Mouse (Mus musculus): ENCODE measurements around the gene Retreg2. TPM values are rescaled to one million over a fixed set of nuclear protein-coding genes. Genes with fewer than 3 reads are reported as not detected.

Gene Retreg2
- polyA plus RNA-seq, 1 experiment = 22.7 TPM

DNA sequence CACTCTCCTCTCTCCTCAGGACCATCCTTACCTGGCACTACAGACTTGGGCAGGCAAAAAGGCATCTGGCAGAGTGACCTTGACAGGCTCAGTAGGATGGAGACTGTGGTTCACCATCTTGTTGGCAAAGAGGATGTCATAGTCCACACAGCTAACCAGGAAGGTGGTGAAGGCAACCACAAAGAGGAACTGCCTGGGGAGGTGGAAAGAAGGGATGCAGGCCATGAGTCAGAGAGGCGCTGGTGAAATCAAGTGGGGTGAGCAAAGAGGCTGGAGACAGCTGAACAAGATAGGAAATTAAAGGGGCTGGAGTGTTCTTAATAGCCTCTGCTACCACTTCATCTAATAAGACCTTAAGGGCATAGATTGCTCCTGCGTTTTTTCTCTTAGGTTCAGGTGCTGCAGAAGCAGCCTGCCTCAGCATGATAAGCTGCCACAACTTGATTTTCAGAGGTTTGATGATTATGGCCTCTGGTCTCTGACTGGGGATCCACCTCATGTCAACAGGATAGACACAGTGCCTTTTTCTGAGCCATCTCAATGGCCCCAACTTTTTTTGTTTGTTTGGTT lies 45.4 kb downstream of the Retreg2 start:
- no peaks in the 10 kb centered on the region for H3K4me1 ChIP-seq (ENCODE audit: control insufficient read depth, insufficient read depth, low read length)
- TF ChIP-seq CTCF (IDR thresholded peaks at IDR 0.05; ENCODE audit: low read depth, low read length) = no peak
- TF ChIP-seq EP300 (IDR thresholded peaks at IDR 0.05; ENCODE audit: insufficient read depth, low read depth, low read length) = no peak
- TF ChIP-seq POLR2A (IDR thresholded peaks at IDR 0.05; ENCODE audit: insufficient read depth, low read length) = no peak
- no peaks in the 10 kb centered on the region for H3K36me3 ChIP-seq (ENCODE audit: control insufficient read depth, insufficient read depth, low read length, poor library complexity, severe bottlenecking)
- H3K4me3 ChIP-seq (ENCODE audit: low read depth, low read length) = no peak overlapping the region
- no peak overlapping the region for H3K27ac ChIP-seq (ENCODE audit: insufficient read depth, low read length)
- H3K27me3 ChIP-seq (ENCODE audit: control insufficient read depth, insufficient read depth, low read length, poor library complexity, severe bottlenecking) = no peaks in the 10 kb centered on the region
- no peaks in the 10 kb centered on the region for H3K9me3 ChIP-seq (replicated peaks; ENCODE audit: control insufficient read depth, insufficient read depth, low read length, poor library complexity, severe bottlenecking)
- no peak overlapping the region for H3K9ac ChIP-seq (ENCODE audit: low read depth, poor library complexity, severe bottlenecking)

DNA sequence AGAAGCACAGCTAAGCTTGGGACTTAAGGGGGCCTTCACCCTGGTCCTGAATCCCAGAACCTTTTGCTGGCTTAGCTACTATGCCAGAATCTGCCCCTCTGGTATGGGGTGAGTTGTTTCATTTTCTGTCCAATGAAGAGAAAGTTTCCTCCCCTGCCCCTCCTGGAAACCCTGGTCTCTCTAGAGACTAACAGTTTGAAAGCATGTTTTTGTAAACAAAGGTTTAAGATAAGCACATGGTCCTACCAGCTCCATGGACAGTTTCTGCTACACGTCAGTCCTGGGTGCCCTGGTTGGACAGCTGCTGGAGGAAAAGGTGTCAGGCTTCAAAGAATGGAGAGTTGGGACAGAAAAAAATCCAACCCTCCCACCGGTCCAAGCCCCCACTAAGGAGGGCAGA lies 48.0 kb downstream of the Retreg2 start:
- Histone ChIP-seq H3K4me3 (ENCODE audit: low read depth, low read length) (no peak overlapping the region), H3K27me3 (ENCODE audit: control insufficient read depth, insufficient read depth, low read length, poor library complexity, severe bottlenecking) (no peaks in the 10 kb centered on the region), H3K9ac (ENCODE audit: low read depth, poor library complexity, severe bottlenecking) (no peak overlapping the region), H3K27ac (ENCODE audit: insufficient read depth, low read length) (no peak overlapping the region), H3K36me3 (ENCODE audit: control insufficient read depth, insufficient read depth, low read length, poor library complexity, severe bottlenecking) (0 out of 2 replicates have a peak, but pooled peaks cover 3% of the 10 kb centered on the region), H3K9me3 (replicated peaks; ENCODE audit: control insufficient read depth, insufficient read depth, low read length, poor library complexity, severe bottlenecking) (no peaks in the 10 kb centered on the region), H3K4me1 (ENCODE audit: control insufficient read depth, insufficient read depth, low read length) (no peaks in the 10 kb centered on the region)
- TF ChIP-seq CTCF (IDR thresholded peaks at IDR 0.05; ENCODE audit: low read depth, low read length) (no peak), EP300 (IDR thresholded peaks at IDR 0.05; ENCODE audit: insufficient read depth, low read depth, low read length) (no peak), POLR2A (IDR thresholded peaks at IDR 0.05; ENCODE audit: insufficient read depth, low read length) (no peak)

DNA sequence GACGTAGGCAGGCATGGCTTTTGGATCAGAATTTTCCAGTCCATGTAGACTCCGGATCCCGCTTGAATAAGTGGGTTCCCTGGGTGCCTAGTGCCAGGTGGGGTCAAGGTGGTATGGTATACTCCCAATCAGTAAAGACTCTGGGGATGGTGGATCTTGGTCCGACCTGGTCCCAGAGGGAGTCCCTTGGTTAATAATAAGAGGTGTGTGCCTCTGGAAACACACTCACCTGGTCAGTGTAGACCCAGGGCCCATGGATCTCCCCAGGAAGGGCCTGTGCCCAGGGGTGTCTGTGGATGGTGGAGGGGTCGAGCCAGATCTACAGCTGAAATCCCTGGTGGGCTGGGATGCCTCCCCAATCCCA lies 48.7 kb downstream of the Retreg2 start:
- Histone ChIP-seq H3K9ac (ENCODE audit: low read depth, poor library complexity, severe bottlenecking) (peak overlapping the region; percentile 82), H3K9me3 (replicated peaks; ENCODE audit: control insufficient read depth, insufficient read depth, low read length, poor library complexity, severe bottlenecking) (no peaks in the 10 kb centered on the region), H3K27me3 (ENCODE audit: control insufficient read depth, insufficient read depth, low read length, poor library complexity, severe bottlenecking) (no peaks in the 10 kb centered on the region), H3K4me3 (ENCODE audit: low read depth, low read length) (peak overlapping the region; percentile 86), H3K27ac (ENCODE audit: insufficient read depth, low read length) (no peak overlapping the region), H3K36me3 (ENCODE audit: control insufficient read depth, insufficient read depth, low read length, poor library complexity, severe bottlenecking) (0 out of 2 replicates have a peak, but pooled peaks cover 5% of the 10 kb centered on the region), H3K4me1 (ENCODE audit: control insufficient read depth, insufficient read depth, low read length) (no peaks in the 10 kb centered on the region)
- TF ChIP-seq EP300 (IDR thresholded peaks at IDR 0.05; ENCODE audit: insufficient read depth, low read depth, low read length) = no peak
- no peak for TF ChIP-seq CTCF (IDR thresholded peaks at IDR 0.05; ENCODE audit: low read depth, low read length)
- no peak for TF ChIP-seq POLR2A (IDR thresholded peaks at IDR 0.05; ENCODE audit: insufficient read depth, low read length)

GRCm38 (mm10) chr1:75191622-75192402 lies 49.2 kb downstream of the Retreg2 start, which contains the start of the genes Ankzf1 and Atg9a:
Gene Ankzf1, plus strand, starts transcription at chr1:75192151.
Gene Atg9a, minus strand, starts transcription at chr1:75192196.
- no peak for TF ChIP-seq POLR2A (IDR thresholded peaks at IDR 0.05; ENCODE audit: insufficient read depth, low read length)
- no peak for TF ChIP-seq CTCF (IDR thresholded peaks at IDR 0.05; ENCODE audit: low read depth, low read length)
- TF ChIP-seq EP300 (IDR thresholded peaks at IDR 0.05; ENCODE audit: insufficient read depth, low read depth, low read length) = no peak
- peak within 1 kb of the TSS; percentile 86 for H3K4me3 ChIP-seq (ENCODE audit: low read depth, low read length)
- H3K9ac ChIP-seq (ENCODE audit: low read depth, poor library complexity, severe bottlenecking) = peak within 1 kb of the TSS; percentile 82
- H3K27me3 ChIP-seq (ENCODE audit: control insufficient read depth, insufficient read depth, low read length, poor library complexity, severe bottlenecking) = no peaks in the 10 kb centered on the region
- no peaks in the 10 kb centered on the region for H3K4me1 ChIP-seq (ENCODE audit: control insufficient read depth, insufficient read depth, low read length)
- H3K36me3 ChIP-seq (ENCODE audit: control insufficient read depth, insufficient read depth, low read length, poor library complexity, severe bottlenecking) = 0 out of 2 replicates have a peak, but pooled peaks cover 5% of the 10 kb centered on the region
- H3K27ac ChIP-seq (ENCODE audit: insufficient read depth, low read length) = peak within 1 kb of the TSS; percentile 22; the same call in 1 of the 2 replicates
- no peaks in the 10 kb centered on the region for H3K9me3 ChIP-seq (replicated peaks; ENCODE audit: control insufficient read depth, insufficient read depth, low read length, poor library complexity, severe bottlenecking)

DNA sequence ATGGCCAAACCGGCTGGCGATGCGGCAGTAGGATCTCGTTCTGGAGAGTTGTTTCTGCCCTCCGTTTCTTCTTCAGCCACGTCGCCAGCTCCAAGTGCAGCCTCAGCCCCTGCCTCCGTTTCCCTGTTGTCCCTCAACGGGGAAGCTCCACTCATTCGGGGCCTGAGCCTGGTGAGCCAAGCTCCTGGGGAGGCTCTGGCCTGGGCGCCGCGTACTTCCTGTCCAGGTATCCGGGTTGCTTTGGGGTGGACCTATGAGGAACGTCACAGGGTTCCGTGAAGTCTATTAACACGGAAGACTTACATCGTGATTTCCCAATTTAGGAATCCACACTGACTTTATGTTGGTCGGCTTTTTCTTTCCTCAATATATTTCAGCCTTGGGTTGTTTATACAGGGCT lies 49.9 kb downstream of the Retreg2 start:
- Histone ChIP-seq H3K9me3 (replicated peaks; ENCODE audit: control insufficient read depth, insufficient read depth, low read length, poor library complexity, severe bottlenecking) (no peaks in the 10 kb centered on the region), H3K4me1 (ENCODE audit: control insufficient read depth, insufficient read depth, low read length) (no peaks in the 10 kb centered on the region), H3K9ac (ENCODE audit: low read depth, poor library complexity, severe bottlenecking) (peak overlapping the region; percentile 58), H3K36me3 (ENCODE audit: control insufficient read depth, insufficient read depth, low read length, poor library complexity, severe bottlenecking) (0 out of 2 replicates have a peak, but pooled peaks cover 5% of the 10 kb centered on the region), H3K27me3 (ENCODE audit: control insufficient read depth, insufficient read depth, low read length, poor library complexity, severe bottlenecking) (no peaks in the 10 kb centered on the region), H3K27ac (ENCODE audit: insufficient read depth, low read length) (peak overlapping the region; percentile 22; the same call in 1 of the 2 replicates), H3K4me3 (ENCODE audit: low read depth, low read length) (peak overlapping the region; percentile 76)
- TF ChIP-seq POLR2A (IDR thresholded peaks at IDR 0.05; ENCODE audit: insufficient read depth, low read length) = no peak

Other genes with a start within 250 kb of the Retreg2 start
- gene Cryba2, start 249.6 kb upstream of the Retreg2 start, polyA plus RNA-seq (2011; ENCODE audit: insufficient read depth, insufficient read length, low read depth, missing spikeins) = not detected in 2 replicates
- 0.17 TPM in 1 of 2 replicates, not detected in the other for gene Cfap65, start 207.2 kb upstream of the Retreg2 start, polyA plus RNA-seq (2011; ENCODE audit: insufficient read depth, insufficient read length, low read depth, missing spikeins)
- 0.24 TPM in 1 of 2 replicates, not detected in the other for gene Ihh, start 191.1 kb upstream of the Retreg2 start, polyA plus RNA-seq (2011; ENCODE audit: insufficient read depth, insufficient read length, low read depth, missing spikeins)
- 3.7 and 5.1 TPM in 2 replicates for gene Nhej1, start 17.6 kb upstream of the Retreg2 start, polyA plus RNA-seq (2011; ENCODE audit: insufficient read depth, insufficient read length, low read depth, missing spikeins)
- gene Slc23a3, start 8.9 kb upstream of the Retreg2 start, polyA plus RNA-seq (2011; ENCODE audit: insufficient read depth, insufficient read length, low read depth, missing spikeins) = not detected in 2 replicates
- gene Cnppd1, start 67 bp upstream of the Retreg2 start, polyA plus RNA-seq (2011; ENCODE audit: insufficient read depth, insufficient read length, low read depth, missing spikeins) = 20.0 and 23.9 TPM in 2 replicates
- gene Zfand2b, start 25.9 kb downstream of the Retreg2 start, polyA plus RNA-seq (2011; ENCODE audit: insufficient read depth, insufficient read length, low read depth, missing spikeins) = 10.9 and 13.0 TPM in 2 replicates
- gene Abcb6, start 37.6 kb downstream of the Retreg2 start, polyA plus RNA-seq (2011; ENCODE audit: insufficient read depth, insufficient read length, low read depth, missing spikeins) = 8.8 and 10.8 TPM in 2 replicates
- 17.0 and 17.4 TPM in 2 replicates for gene Ankzf1, start 49.4 kb downstream of the Retreg2 start, polyA plus RNA-seq (2011; ENCODE audit: insufficient read depth, insufficient read length, low read depth, missing spikeins)
- 10.3 and 10.6 TPM in 2 replicates for gene Atg9a, start 49.4 kb downstream of the Retreg2 start, polyA plus RNA-seq (2011; ENCODE audit: insufficient read depth, insufficient read length, low read depth, missing spikeins)
- gene Glb1l, start 68.0 kb downstream of the Retreg2 start, polyA plus RNA-seq (2011; ENCODE audit: insufficient read depth, insufficient read length, low read depth, missing spikeins) = 5.1 and 10.6 TPM in 2 replicates
- gene Stk16, start 68.1 kb downstream of the Retreg2 start, polyA plus RNA-seq (2011; ENCODE audit: insufficient read depth, insufficient read length, low read depth, missing spikeins) = 27.8 and 37.4 TPM in 2 replicates
- gene Tuba4a, start 77.1 kb downstream of the Retreg2 start, polyA plus RNA-seq (2011; ENCODE audit: insufficient read depth, insufficient read length, low read depth, missing spikeins) = 97.4 and 113 TPM in 2 replicates
- gene A630095N17Rik, start 89.3 kb downstream of the Retreg2 start, polyA plus RNA-seq (2011; ENCODE audit: insufficient read depth, insufficient read length, low read depth, missing spikeins) = not detected in 2 replicates
- 18.9 and 23.8 TPM in 2 replicates for gene Dnajb2, start 93.6 kb downstream of the Retreg2 start, polyA plus RNA-seq (2011; ENCODE audit: insufficient read depth, insufficient read length, low read depth, missing spikeins)
- gene Ptprn, start 121.7 kb downstream of the Retreg2 start, polyA plus RNA-seq (2011; ENCODE audit: insufficient read depth, insufficient read length, low read depth, missing spikeins) = 9.1 and 10.1 TPM in 2 replicates
- gene Resp18, start 135.6 kb downstream of the Retreg2 start, polyA plus RNA-seq (2011; ENCODE audit: insufficient read depth, insufficient read length, low read depth, missing spikeins) = not detected in 2 replicates
- 104 and 105 TPM in 2 replicates for gene Dnpep, start 175.2 kb downstream of the Retreg2 start, polyA plus RNA-seq (2011; ENCODE audit: insufficient read depth, insufficient read length, low read depth, missing spikeins)
- gene Des, start 217.6 kb downstream of the Retreg2 start, polyA plus RNA-seq (2011; ENCODE audit: insufficient read depth, insufficient read length, low read depth, missing spikeins) = 18.2 and 23.3 TPM in 2 replicates
- gene Speg, start 232.5 kb downstream of the Retreg2 start, polyA plus RNA-seq (2011; ENCODE audit: insufficient read depth, insufficient read length, low read depth, missing spikeins) = 18.0 and 19.8 TPM in 2 replicates